Mouse (Mus musculus) stomach, postnatal 0 days (tissue): Measurements from ENCODE around the gene Slc38a2. TPM values are rescaled to one million over a fixed set of nuclear protein-coding genes. Genes with fewer than 3 reads are reported as not detected.
A peak's percentile ranks its signal among the peaks of the same experiment; 100 is the strongest.

Experiments
- ATAC-seq: fragments of 200-750 bp; cut with Nextera tagmentation; 2 replicates; pipeline ENCODE4 v1.8.0; 2017; ENCODE audit not compliant: low FRiP score, low TSS enrichment
- DNase-seq: peaks from one replicate; pipeline ENCODE4 v3.0.0-alpha.2; 2016; ENCODE audit warnings: low spot score
- H3K27ac ChIP-seq: fragments of 300-500 bp; sonication (generic); replicated peaks from 2 replicates; pipeline ENCODE4 v1.5.1; 2014; ENCODE audit warnings: mild to moderate bottlenecking, control low read depth
- H3K27me3 ChIP-seq: fragments of 300-500 bp; sonication (generic); 2 replicates; pipeline ENCODE4 v1.6.1; 2014; ENCODE audit warnings: low read length; ENCODE audit not compliant: control insufficient read depth, insufficient read depth
- H3K36me3 ChIP-seq: fragments of 300-500 bp; sonication (generic); 2 replicates; pipeline ENCODE4 v1.6.1; 2014; ENCODE audit warnings: low read length, mixed read lengths; ENCODE audit not compliant: control insufficient read depth, insufficient read depth
- H3K4me1 ChIP-seq: fragments of 300-500 bp; sonication (generic); replicated peaks from 2 replicates; pipeline ENCODE4 v1.6.1; 2014; ENCODE audit warnings: antibody characterized with exemption; ENCODE audit not compliant: control insufficient read depth, insufficient read depth
- H3K4me2 ChIP-seq: fragments of 300-500 bp; sonication (generic); replicated peaks from 2 replicates; pipeline ENCODE4 v1.6.1; 2014; ENCODE audit warnings: low read depth, mild to moderate bottlenecking, control low read depth, moderate library complexity
- H3K4me3 ChIP-seq: fragments of 300-500 bp; sonication (generic); 2 replicates; pipeline ENCODE4 v1.5.1; 2014; ENCODE audit warnings: low read depth, low read length, control low read depth
- H3K9ac ChIP-seq: fragments of 300-500 bp; sonication (generic); 2 replicates; pipeline ENCODE4 v1.6.1; 2014; ENCODE audit warnings: mild to moderate bottlenecking, low read length, control low read depth, mixed read lengths
- H3K9me3 ChIP-seq: fragments of 300-500 bp; sonication (generic); 2 replicates; pipeline ENCODE4 v1.6.1; 2016; ENCODE audit warnings: low read length; ENCODE audit not compliant: control insufficient read depth
- CTCF ChIP-seq: IDR thresholded peaks from 2 replicates; pipeline ENCODE4 v1.5.1; 2016; ENCODE audit warnings: antibody characterized with exemption, low read depth, mild to moderate bottlenecking, moderate library complexity
- EP300 ChIP-seq: optimal IDR thresholded peaks from 2 replicates; pipeline ENCODE3; 2016; ENCODE audit warnings: antibody characterized with exemption
- WGBS: fragments of 180-500 bp; shearing (Covaris S2); extraction: QIAGEN DNeasy Blood & Tissue Kit; methylation state at CpG from one replicate; pipeline ENCODE4 v1.1.7; 2014; 5-methylcytosine and 5-hydroxymethylcytosine counted together
- polyA plus RNA-seq: library from polyadenylated mRNA; unstranded; fragments of >200 nt; fragmentation: Nextera tagmentation; extraction: Ambion mirVana; gene quantifications from 2 replicates; pipeline ENCODE4 v1.2.1, GENCODE M21; 2015

Slc38a2 gene
- polyA plus RNA-seq, 1 experiment from 2014 or later = 55.3 TPM

GRCm38 (mm10) chr15:96711664-96712063 lies 12.1 kb upstream of the Slc38a2 start:
- no peak overlapping the region for H3K9ac ChIP-seq
- no peak overlapping the region for H3K27ac ChIP-seq
- ATAC-seq = no peak
- 89% methylated on average over 11 of the region's 11 CpGs for WGBS
- TF ChIP-seq CTCF (no peak), EP300 (no peak)
- no peaks in the 10 kb centered on the region for H3K36me3 ChIP-seq
- H3K4me2 ChIP-seq = no peak overlapping the region
- H3K4me3 ChIP-seq = no peak overlapping the region
- H3K27me3 ChIP-seq = no peaks in the 10 kb centered on the region
- no peak for DNase-seq
- H3K9me3 ChIP-seq = no peaks in the 10 kb centered on the region
- no peaks in the 10 kb centered on the region; the same call in 1 of the 2 replicates for H3K4me1 ChIP-seq

GRCm38 (mm10) chr15:96710352-96711114 lies 11.0 kb upstream of the Slc38a2 start:
- Histone ChIP-seq H3K9ac (peak overlapping the region; percentile 82), H3K9me3 (no peaks in the 10 kb centered on the region), H3K4me1 (no peaks in the 10 kb centered on the region; the same call in 1 of the 2 replicates), H3K27ac (peak overlapping the region; percentile 99), H3K4me3 (peak overlapping the region; percentile 52), H3K27me3 (no peaks in the 10 kb centered on the region), H3K36me3 (no peaks in the 10 kb centered on the region), H3K4me2 (peak overlapping the region; percentile 78)
- 24% methylated on average over 15 of the region's 15 CpGs for WGBS
- TF ChIP-seq EP300 (peak; percentile 13), CTCF (no peak)
- DNase-seq (no peak), ATAC-seq (no peak)

GRCm38 (mm10) chr15:96709491-96710351 lies 10.2 kb upstream of the Slc38a2 start:
- Histone ChIP-seq H3K4me3 (peak overlapping the region; percentile 52), H3K36me3 (no peaks in the 10 kb centered on the region), H3K4me2 (peak overlapping the region; percentile 78), H3K4me1 (no peaks in the 10 kb centered on the region; the same call in 1 of the 2 replicates), H3K9me3 (no peaks in the 10 kb centered on the region), H3K27ac (peak overlapping the region; percentile 99), H3K27me3 (no peaks in the 10 kb centered on the region), H3K9ac (peak overlapping the region; percentile 82)
- TF ChIP-seq EP300 = peak; percentile 3
- peak; percentile 34; the same call in 1 of the 2 replicates for TF ChIP-seq CTCF
- DNase-seq (peak; percentile 98), ATAC-seq (peak; percentile 92)
- under 1% methylated on average over 79 of the region's 80 CpGs for WGBS

GRCm38 (mm10) chr15:96708976-96709490 lies 9.5 kb upstream of the Slc38a2 start:
- H3K36me3 ChIP-seq = no peaks in the 10 kb centered on the region
- no peaks in the 10 kb centered on the region for H3K9me3 ChIP-seq
- peak overlapping the region; percentile 92 for H3K27ac ChIP-seq
- H3K4me2 ChIP-seq = peak overlapping the region; percentile 78
- TF ChIP-seq CTCF = no peak
- no peak for TF ChIP-seq EP300
- H3K27me3 ChIP-seq = no peaks in the 10 kb centered on the region
- H3K4me3 ChIP-seq = peak overlapping the region; percentile 52
- ATAC-seq (no peak; the same call in 1 of the 2 replicates), DNase-seq (no peak)
- 19% methylated on average over 14 of the region's 14 CpGs for WGBS
- H3K4me1 ChIP-seq = no peaks in the 10 kb centered on the region; the same call in 1 of the 2 replicates
- peak overlapping the region; percentile 79 for H3K9ac ChIP-seq

- DNase-seq = no peak
- H3K4me1 ChIP-seq = no peaks in the 10 kb centered on the region; the same call in 1 of the 2 replicates
- no peak for ATAC-seq
- no peak overlapping the region for H3K4me3 ChIP-seq
- no peak overlapping the region for H3K4me2 ChIP-seq
- TF ChIP-seq CTCF = no peak
- no peak for TF ChIP-seq EP300
- 79% methylated on average over 8 of the region's 8 CpGs for WGBS
- H3K9ac ChIP-seq = no peak overlapping the region
- H3K9me3 ChIP-seq = no peaks in the 10 kb centered on the region
- H3K36me3 ChIP-seq = no peaks in the 10 kb centered on the region
- H3K27ac ChIP-seq = 0 out of 2 replicates have a peak overlapping the region, but pooled peaks have one; percentile 1
- H3K27me3 ChIP-seq = no peaks in the 10 kb centered on the region
Observed at GRCm38 (mm10) chr15:96708428-96708827, 8.9 kb upstream of the Slc38a2 start.
